8 mouse cellular contexts compared by ENCODE assay signal in the genomic region with DNA sequence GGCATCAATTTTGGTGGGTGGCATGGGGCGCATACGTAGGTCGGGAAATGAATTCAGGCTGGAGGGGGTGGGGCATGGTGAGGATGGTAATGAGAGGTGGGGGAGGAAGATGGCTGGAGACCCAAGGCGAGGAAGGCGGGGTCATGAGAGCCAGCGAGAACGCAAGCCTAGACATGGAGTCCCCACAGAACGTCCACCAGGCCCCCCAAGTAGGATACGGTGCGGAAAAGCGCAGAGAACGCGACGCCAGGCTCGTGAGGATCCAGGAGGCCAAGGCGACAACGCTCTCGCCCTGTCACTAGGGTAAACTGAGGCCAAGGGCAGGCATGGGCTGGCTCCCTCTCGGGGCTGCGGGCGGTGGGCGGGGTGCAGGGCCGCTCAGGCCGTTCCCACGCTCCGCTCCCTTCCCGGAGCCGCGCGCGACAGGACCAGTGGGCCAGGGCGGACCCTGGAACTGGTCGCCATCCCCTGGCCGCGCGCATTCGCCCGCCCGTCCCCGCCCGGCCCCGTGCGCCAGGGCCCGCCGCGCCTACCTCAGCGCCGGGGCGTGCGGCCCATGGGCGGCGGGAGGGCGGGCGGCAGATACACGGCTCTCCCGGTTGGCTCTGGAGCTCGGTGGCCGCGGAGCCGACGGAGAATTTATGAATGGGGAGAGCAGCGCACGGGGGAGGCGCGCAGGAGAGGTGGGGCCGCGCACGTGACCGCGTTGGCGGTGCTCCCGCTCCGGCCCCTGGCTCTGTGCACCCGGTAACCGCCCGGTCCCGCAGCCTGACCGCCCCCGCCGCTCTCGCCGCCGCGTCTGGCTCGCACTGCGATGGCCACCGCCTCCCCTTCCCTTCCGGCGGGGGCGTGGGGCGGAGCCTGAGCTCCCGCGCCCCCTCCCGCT. TPM values are rescaled to one million over a fixed set of nuclear protein-coding genes. Genes with fewer than 3 reads are reported as not detected.
DNase-seq lines count a peak whose midpoint lies in the region; ATAC-seq and TF ChIP-seq lines count a peak whose summit lies in the region.

A gene (plus strand): TSS at position 80 of the 886 bp plus-strand sequence.

- H3K27me3 ChIP-seq in hindbrain, embryonic 13.5 days = peaks cover 25% of the 10 kb centered on the region
- H3K27me3 ChIP-seq in lung, postnatal 0 days (replicated peaks; ENCODE audit: insufficient read depth, low read length) = peaks cover 15% of the 10 kb centered on the region

- intact Hi-C loops in gastrocnemius, adult 2 months (cut with DNase I) = loop anchor here (2.0 kb wide), 1 partner anchor 20 kb away; no protein-coding TSS in a partner anchor

- 0% methylated on average over 77 of the region's 94 CpGs for WGBS in hindbrain, embryonic 13.5 days
- WGBS in lung, postnatal 0 days = 3% methylated on average over 53 of the region's 94 CpGs

- H3K4me3 ChIP-seq in gastrocnemius, adult 2 months = peak within 1 kb of the TSS; percentile 75
- peak within 1 kb of the TSS; percentile 82 for H3K4me3 ChIP-seq in hindbrain, embryonic 13.5 days
- H3K4me3 ChIP-seq in lung, postnatal 0 days (ENCODE audit: low read depth, low read length) = peak within 1 kb of the TSS; percentile 53

- peak within 1 kb of the TSS; percentile 93 for H3K4me2 ChIP-seq in hindbrain, embryonic 13.5 days
- H3K4me2 ChIP-seq in lung, postnatal 0 days (replicated peaks; ENCODE audit: low read depth, low read length) = peak within 1 kb of the TSS; percentile 98

- H3K9me3 ChIP-seq in hindbrain, embryonic 13.5 days = no peaks in the 10 kb centered on the region
- no peaks in the 10 kb centered on the region for H3K9me3 ChIP-seq in lung, postnatal 0 days (ENCODE audit: low read length)

- H3K27ac ChIP-seq in gastrocnemius, adult 2 months = peak within 1 kb of the TSS; percentile 68
- H3K27ac ChIP-seq in hindbrain, embryonic 13.5 days = peak within 1 kb of the TSS; percentile 98
- H3K27ac ChIP-seq in lung, postnatal 0 days (ENCODE audit: low read length) = peak within 1 kb of the TSS; percentile 68

- peak; percentile 82 for DNase-seq in cerebellum, adult 11 months
- peak; percentile 83 to 88 for DNase-seq in cerebellum, postnatal 10 days
- peak; percentile 79 for DNase-seq in gastrocnemius, adult 2 months
- DNase-seq in layer of hippocampus, postnatal 14 days (ENCODE audit: low spot score in 2 of 2) = peak in 1 of 2 experiments; percentile 53
- peak; percentile 64 for DNase-seq in lung, postnatal 0 days (ENCODE audit: low spot score)
- DNase-seq in right cerebral cortex, postnatal 10 days (ENCODE audit: low spot score in 2 of 2) = peak; percentile 83 to 86

- no peak for ATAC-seq in cerebellum, adult (ENCODE audit: insufficient number of reproducible peaks, low FRiP score, low TSS enrichment)
- peak; percentile 12 for ATAC-seq in hindbrain, embryonic 13.5 days (ENCODE audit: low FRiP score)
- ATAC-seq in lung, postnatal 0 days = 0 out of 2 replicates have a peak, but pooled peaks have one; percentile 1

- H3K9ac ChIP-seq in hindbrain, embryonic 13.5 days = peak within 1 kb of the TSS; percentile 97
- H3K9ac ChIP-seq in lung, postnatal 0 days (replicated peaks; ENCODE audit: low read depth) = peak within 1 kb of the TSS; percentile 34

- no peak for TF ChIP-seq CTCF in gastrocnemius, adult 2 months (IDR thresholded peaks at IDR 0.05)
- TF ChIP-seq CTCF in lung, postnatal 0 days (IDR thresholded peaks at IDR 0.05) = no peak

- TF ChIP-seq EP300 in lung, postnatal 0 days (IDR thresholded peaks at IDR 0.05) = no peak

- peaks cover 33% of the 10 kb centered on the region for H3K36me3 ChIP-seq in hindbrain, embryonic 13.5 days
- no peaks in the 10 kb centered on the region for H3K36me3 ChIP-seq in lung, postnatal 0 days (ENCODE audit: insufficient read depth, low read length)

- H3K4me1 ChIP-seq in hindbrain, embryonic 13.5 days (replicated peaks) = peaks cover 63% of the 10 kb centered on the region
- peaks cover 14% of the 10 kb centered on the region; the same call in 1 of the 2 replicates for H3K4me1 ChIP-seq in lung, postnatal 0 days (ENCODE audit: insufficient read depth, low read depth, low read length)

RNA-seq across cellular contexts. Expression of the gene that starts here (rescaled TPM):
- total RNA-seq in gastrocnemius, adult 2 months (2021) = 100 to 1,000 TPM; 535 to 725 TPM
- 434 and 449 TPM in 2 replicates for polyA plus RNA-seq in hindbrain, embryonic 13.5 days (2015; fragmentation: Nextera tagmentation; extraction: Ambion mirVana)
- total RNA-seq in layer of hippocampus, postnatal 14 days (2021) = 100 to 1,000 TPM; 397 to 417 TPM
- polyA plus RNA-seq in lung, postnatal 0 days (2015; fragmentation: Nextera tagmentation; extraction: Ambion mirVana) = 463 and 491 TPM in 2 replicates
